Mouse (Mus musculus) heart, embryonic 13.5 days (tissue): Measurements from ENCODE around the gene Mark2. TPM values are rescaled to one million over a fixed set of nuclear protein-coding genes. Genes with fewer than 3 reads are reported as not detected.

ENCODE experiments used
- ATAC-seq: fragments of 200-750 bp; cut with Nextera tagmentation; 2 replicates; pipeline ENCODE4 v1.8.0; 2017; ENCODE audit warnings: moderate TSS enrichment; ENCODE audit not compliant: insufficient number of reproducible peaks, low FRiP score, low TSS enrichment; ENCODE audit errors: extremely low read depth
- H3K27ac ChIP-seq: fragments of 300-500 bp; sonication (generic); replicated peaks from 2 replicates; pipeline ENCODE4 v1.5.1; 2015; ENCODE audit warnings: moderate library complexity, mild to moderate bottlenecking, inconsistent platforms
- H3K27me3 ChIP-seq: fragments of 300-500 bp; sonication (generic); replicated peaks from 2 replicates; pipeline ENCODE4 v1.6.1; 2015; ENCODE audit warnings: mild to moderate bottlenecking, inconsistent platforms
- H3K36me3 ChIP-seq: fragments of 300-500 bp; sonication (generic); 2 replicates; pipeline ENCODE4 v1.6.1; 2015; ENCODE audit warnings: mild to moderate bottlenecking, inconsistent platforms
- H3K4me1 ChIP-seq: fragments of 300-500 bp; sonication (generic); 2 replicates; pipeline ENCODE4 v1.6.1; 2015; ENCODE audit warnings: inconsistent platforms
- H3K4me2 ChIP-seq: fragments of 300-500 bp; sonication (generic); 2 replicates; pipeline ENCODE4 v1.6.1; 2015; ENCODE audit warnings: inconsistent platforms, mild to moderate bottlenecking, moderate library complexity
- H3K4me3 ChIP-seq: fragments of 300-500 bp; sonication (generic); 2 replicates; pipeline ENCODE4 v1.5.1; 2015; ENCODE audit warnings: moderate library complexity, mild to moderate bottlenecking, inconsistent platforms
- H3K9ac ChIP-seq: fragments of 300-500 bp; sonication (generic); 2 replicates; pipeline ENCODE4 v1.6.1; 2015; ENCODE audit warnings: inconsistent platforms, mild to moderate bottlenecking, moderate library complexity
- H3K9me3 ChIP-seq: fragments of 300-500 bp; sonication (generic); 2 replicates; pipeline ENCODE4 v1.6.1; 2016; ENCODE audit warnings: inconsistent platforms
- WGBS: fragments of 180-500 bp; shearing (Covaris S2); methylation state at CpG from one replicate; pipeline ENCODE4 v1.1.7; 2015; ENCODE audit warnings: mixed read lengths; 5-methylcytosine and 5-hydroxymethylcytosine counted together
- polyA plus RNA-seq: library from polyadenylated mRNA; unstranded; fragments of >200 nt; fragmentation: Nextera tagmentation; extraction: Ambion mirVana; gene quantifications from 2 replicates; pipeline ENCODE4 v1.2.1, GENCODE M21; 2015

The Mark2 gene
- polyA plus RNA-seq, 1 experiment from 2014 or later = 27.3 TPM

DNA sequence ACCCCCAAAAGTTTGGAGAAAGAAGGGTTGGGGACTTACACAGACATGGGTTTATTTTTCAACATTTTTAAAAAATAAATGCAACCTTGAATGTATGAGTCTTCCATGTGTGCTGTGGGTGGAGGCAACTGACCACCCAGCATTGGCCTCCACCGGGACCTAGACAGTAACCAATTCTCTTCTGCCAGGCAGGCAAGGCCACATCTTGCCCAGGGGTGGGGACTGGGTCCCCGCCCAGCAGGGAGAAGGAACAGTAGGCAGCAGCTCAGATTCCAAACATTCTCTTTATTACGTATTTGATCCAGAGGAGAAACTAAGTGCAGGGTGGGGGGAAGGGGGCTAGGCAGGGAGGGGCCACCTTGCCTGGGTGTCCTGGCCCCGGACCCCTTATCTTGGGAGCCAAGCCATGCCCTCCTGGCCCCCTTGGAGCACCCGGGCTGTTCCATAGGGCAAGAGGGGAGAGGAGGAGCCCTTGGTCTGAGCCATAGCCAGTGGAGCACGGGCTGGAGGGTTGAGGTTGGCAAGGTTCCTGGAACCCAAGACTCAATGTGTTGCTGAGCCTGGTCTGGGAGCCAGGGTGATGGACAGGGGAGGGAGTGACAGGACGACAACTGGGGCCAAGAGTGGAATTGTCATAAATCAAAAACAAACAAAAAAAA is 66.4 kb downstream of the Mark2 start:
- H3K36me3 ChIP-seq = peaks cover 99% of the 10 kb centered on the region
- no peak for ATAC-seq
- no peaks in the 10 kb centered on the region for H3K27me3 ChIP-seq
- no peak overlapping the region for H3K4me2 ChIP-seq
- peak overlapping the region; percentile 62 for H3K27ac ChIP-seq
- 34% methylated on average over 7 of the region's 7 CpGs for WGBS
- peaks cover 37% of the 10 kb centered on the region for H3K4me1 ChIP-seq
- 0 out of 2 replicates have a peak, but pooled peaks cover 4% of the 10 kb centered on the region for H3K9me3 ChIP-seq
- no peak overlapping the region for H3K4me3 ChIP-seq
- peak overlapping the region; percentile 53; the same call in 1 of the 2 replicates for H3K9ac ChIP-seq

DNA sequence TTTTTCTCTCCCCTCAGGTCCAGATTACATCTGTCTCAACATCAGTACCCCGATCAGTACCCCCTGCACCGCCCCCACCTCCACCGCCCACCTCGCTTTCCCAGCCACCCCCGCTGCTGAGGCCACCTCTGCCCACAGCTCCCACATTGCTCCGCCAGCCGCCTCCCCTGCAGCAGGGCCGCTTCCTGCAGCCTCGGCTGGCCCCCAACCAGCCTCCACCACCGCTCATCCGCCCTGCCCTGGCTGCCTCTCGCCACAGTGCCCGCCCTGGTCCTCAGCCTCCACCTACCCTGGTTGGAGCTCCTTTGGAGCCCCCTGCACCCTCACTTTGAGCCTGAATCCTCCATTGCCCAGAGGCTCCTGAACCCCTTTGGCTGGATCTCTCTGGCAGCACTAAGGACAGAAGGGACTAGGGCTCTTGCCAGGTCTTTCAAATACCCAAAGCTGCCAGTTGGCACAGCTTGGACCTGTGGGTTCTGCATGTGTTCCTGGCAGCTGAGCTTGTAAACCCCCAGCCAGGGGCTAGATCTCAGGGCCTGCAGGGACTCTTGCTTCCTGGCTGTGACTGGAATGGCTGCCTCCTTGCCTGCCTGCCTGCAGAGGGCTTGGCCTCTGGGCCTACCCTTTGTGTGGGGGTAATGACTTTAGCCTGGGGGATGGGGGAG is 67.2 kb downstream of the Mark2 start:
- H3K9ac ChIP-seq = 0 out of 2 replicates have a peak overlapping the region, but pooled peaks have one; percentile 52

DNA sequence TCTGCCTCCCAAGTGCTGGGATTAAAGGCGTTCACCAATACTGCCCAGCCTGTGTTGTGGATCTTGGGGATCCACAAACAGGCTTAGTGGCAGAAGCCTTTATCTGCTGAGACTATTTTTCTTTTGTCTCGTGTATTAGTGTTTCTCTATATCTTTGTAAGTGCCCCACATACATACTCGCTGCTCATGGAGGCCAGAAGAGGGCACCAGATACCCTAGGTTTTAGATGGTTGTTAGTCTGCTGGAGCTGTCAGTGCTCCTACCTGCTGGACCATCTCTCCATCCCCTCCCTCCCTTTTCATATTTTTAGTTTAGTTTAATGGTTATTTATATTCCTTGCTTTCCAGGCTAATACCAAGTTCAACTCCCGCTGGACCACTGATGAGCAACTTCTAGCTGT is 68.2 kb downstream of the Mark2 start:
- Histone ChIP-seq H3K27ac (no peak overlapping the region), H3K27me3 (no peaks in the 10 kb centered on the region), H3K4me1 (peaks cover 41% of the 10 kb centered on the region), H3K4me2 (no peak overlapping the region), H3K4me3 (no peak overlapping the region), H3K9ac (no peak overlapping the region), H3K36me3 (peaks cover 85% of the 10 kb centered on the region), H3K9me3 (0 out of 2 replicates have a peak, but pooled peaks cover 4% of the 10 kb centered on the region)
- WGBS = 85% methylated on average over 4 of the region's 4 CpGs
- no peak for ATAC-seq

More for the DNA sequence above, 67.2 kb downstream of the Mark2 start:
- Histone ChIP-seq H3K4me1 (peaks cover 42% of the 10 kb centered on the region), H3K36me3 (peaks cover 95% of the 10 kb centered on the region), H3K4me3 (no peak overlapping the region), H3K9me3 (0 out of 2 replicates have a peak, but pooled peaks cover 4% of the 10 kb centered on the region), H3K27ac (peak overlapping the region; percentile 62), H3K4me2 (no peak overlapping the region), H3K27me3 (no peaks in the 10 kb centered on the region)
- 82% methylated on average over 13 of the region's 13 CpGs for WGBS
- no peak for ATAC-seq

DNA sequence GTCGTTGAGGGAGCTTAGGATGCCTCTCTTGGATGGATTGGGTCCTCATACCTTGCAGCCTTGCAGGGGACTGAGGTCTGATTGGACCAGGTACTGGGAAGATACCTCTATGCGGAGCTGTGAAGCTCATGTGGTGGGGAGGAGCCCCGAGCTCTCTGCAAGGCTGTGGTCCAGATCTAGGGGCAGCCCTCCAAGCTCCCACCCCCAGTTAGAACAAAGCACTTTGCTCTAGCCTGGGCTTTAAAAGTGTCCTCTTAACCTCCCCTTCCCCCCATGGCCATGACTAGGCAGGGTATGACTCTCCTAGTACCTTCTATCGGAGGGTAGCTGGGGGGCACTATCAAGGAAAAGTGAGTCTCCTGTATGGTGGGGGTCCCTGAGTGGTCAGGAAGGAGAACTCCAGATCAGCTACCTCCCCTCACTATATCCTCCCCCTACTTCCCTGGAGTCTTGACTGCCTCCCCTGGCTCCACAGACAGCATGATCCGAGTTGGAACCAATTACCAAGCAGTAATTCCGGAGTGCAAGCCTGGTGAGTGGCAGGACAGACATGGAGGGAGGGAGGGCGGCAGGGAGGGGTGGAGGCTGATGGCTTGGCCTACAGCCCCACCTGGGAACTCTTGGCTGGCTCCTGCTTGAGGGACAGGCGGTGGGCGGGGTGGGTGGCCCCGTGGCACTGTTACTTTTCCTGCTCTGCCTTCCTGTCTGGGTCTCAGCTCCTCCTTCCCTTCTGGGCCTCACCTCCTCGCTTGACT is 72.2 kb downstream of the Mark2 start:
- Histone ChIP-seq H3K4me2 (peak overlapping the region; percentile 88), H3K4me1 (peaks cover 51% of the 10 kb centered on the region), H3K27ac (peak overlapping the region; percentile 97), H3K4me3 (peak overlapping the region; percentile 82), H3K27me3 (no peaks in the 10 kb centered on the region), H3K9ac (peak overlapping the region; percentile 95), H3K36me3 (peaks cover 46% of the 10 kb centered on the region), H3K9me3 (0 out of 2 replicates have a peak, but pooled peaks cover 4% of the 10 kb centered on the region)
- no peak for ATAC-seq
- WGBS = 12% methylated on average over 11 of the region's 11 CpGs

DNA sequence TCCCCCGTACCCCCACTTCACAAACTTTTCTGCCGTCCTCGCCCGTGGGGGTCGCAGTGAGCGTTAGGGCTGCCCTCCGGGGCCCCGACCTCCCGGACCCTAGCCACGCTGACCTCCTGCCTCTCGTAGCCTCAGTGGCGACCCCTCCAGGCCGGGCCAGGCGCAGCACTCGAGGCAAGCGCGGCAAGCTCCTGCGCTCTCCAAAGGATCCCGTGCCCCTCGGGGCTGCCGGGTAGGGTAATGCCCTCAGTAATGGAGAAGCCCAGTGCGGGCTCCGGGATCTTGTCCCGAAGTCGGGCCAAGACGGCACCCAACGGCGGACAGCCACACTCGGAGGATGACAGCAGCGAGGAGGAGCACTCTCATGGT is 73.0 kb downstream of the Mark2 start:
- ATAC-seq = 0 out of 2 replicates have a peak, but pooled peaks have one; percentile 9
- Histone ChIP-seq H3K4me2 (peak overlapping the region; percentile 88), H3K9me3 (0 out of 2 replicates have a peak, but pooled peaks cover 4% of the 10 kb centered on the region), H3K36me3 (peaks cover 38% of the 10 kb centered on the region), H3K27me3 (no peaks in the 10 kb centered on the region), H3K4me1 (peaks cover 55% of the 10 kb centered on the region), H3K4me3 (peak overlapping the region; percentile 82), H3K27ac (peak overlapping the region; percentile 97), H3K9ac (peak overlapping the region; percentile 95)
- under 1% methylated on average over 30 of the region's 30 CpGs for WGBS

DNA sequence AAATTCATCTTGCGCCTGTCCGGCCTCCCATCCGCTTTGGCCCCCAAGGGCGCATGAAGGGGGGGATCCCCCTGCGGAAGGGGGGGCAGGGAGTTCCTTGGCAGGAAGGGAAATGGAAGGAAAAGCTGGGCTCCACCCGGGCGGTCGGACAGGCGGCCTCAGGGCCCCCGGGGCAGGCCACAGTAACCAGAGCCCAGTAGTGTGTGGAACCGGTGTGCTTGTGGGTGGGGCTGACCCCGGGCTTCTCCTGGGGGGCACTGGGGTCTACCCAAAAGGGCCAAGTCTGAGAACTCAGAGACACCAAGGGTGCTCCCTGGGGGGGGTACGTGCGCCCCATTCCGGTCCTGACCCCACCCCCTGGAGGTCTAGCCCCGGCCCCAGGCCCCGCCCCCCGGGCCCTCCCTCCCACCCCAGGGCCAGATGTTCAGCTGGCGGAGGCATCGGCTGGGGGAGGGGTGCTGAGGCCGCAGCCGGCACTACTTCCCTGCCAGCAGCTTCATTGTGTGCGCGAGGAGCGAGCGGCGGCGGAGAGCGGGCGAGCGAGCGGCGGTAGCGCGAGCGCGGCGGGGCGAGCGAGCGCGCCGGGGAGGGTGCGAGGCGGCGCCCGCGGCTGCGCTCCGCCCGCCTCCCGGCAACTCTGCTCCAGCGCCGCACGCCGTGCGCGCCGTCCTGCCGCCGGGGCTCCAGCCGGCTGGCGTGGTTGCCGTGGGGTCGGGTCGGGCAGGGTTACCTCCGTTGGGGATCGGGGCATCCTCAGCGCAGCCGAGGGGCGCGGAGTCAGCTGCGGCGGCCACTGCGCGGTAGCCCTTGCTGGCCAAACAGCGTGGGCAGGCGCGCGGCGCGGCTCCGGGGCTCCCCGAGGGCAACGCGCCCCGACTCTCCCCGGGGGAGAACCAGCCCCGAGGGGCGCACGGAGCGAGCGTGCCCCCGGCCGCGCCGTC is 73.6 kb downstream of the Mark2 start:
- H3K9me3 ChIP-seq = no peaks in the 10 kb centered on the region
- peaks cover 55% of the 10 kb centered on the region for H3K4me1 ChIP-seq
- H3K27ac ChIP-seq = peak overlapping the region; percentile 97
- peak overlapping the region; percentile 82 for H3K4me3 ChIP-seq
- H3K36me3 ChIP-seq = peaks cover 31% of the 10 kb centered on the region
- no peaks in the 10 kb centered on the region for H3K27me3 ChIP-seq
- peak overlapping the region; percentile 88 for H3K4me2 ChIP-seq
- under 1% methylated on average over 55 of the region's 97 CpGs for WGBS
- peak overlapping the region; percentile 95 for H3K9ac ChIP-seq
- peak; percentile 25; the same call in 1 of the 2 replicates for ATAC-seq

DNA sequence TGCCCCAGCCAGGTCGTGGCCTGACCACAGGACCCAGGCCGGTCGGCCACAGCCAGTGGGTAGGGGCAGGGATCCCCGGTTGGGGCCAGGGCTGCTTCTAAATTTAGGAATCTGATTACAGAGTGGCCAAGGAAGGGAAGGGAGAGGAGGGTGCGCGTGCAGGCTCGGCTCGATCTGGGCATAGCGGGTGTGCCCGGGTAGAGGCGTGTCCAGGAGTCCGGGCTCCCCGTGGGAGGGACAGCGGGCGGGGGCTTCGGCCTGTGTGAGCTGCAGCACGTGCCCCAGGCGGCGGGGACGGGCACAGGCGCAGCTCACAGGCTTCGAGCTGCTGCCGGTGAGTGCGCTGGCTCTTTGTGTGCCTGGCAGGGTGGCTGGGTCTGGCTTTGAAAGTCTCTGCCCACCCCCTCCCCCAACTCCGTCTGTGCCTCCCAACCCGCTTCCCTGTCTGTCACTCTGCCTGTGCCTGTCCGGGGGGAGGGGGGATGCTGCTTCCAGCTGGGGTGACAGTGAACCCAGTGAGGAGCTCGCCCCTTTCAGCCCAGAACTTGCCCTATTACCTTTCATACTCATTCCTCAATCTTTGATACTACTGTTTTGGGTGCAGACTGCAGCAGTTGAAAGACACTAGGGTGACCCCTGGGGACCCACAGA is 74.4 kb downstream of the Mark2 start, which contains the start of gene Rcor2:
TSS of gene Rcor2 (plus strand) at position 235 of the 651 bp plus-strand sequence.
- H3K36me3 ChIP-seq = peaks cover 23% of the 10 kb centered on the region
- H3K9ac ChIP-seq = peak within 1 kb of the TSS; percentile 95
- WGBS = 2% methylated on average over 28 of the region's 28 CpGs
- peak within 1 kb of the TSS; percentile 82 for H3K4me3 ChIP-seq
- no peaks in the 10 kb centered on the region for H3K27me3 ChIP-seq
- H3K27ac ChIP-seq = peak within 1 kb of the TSS; percentile 97
- ATAC-seq = peak; percentile 33; the same call in 1 of the 2 replicates
- peak within 1 kb of the TSS; percentile 88 for H3K4me2 ChIP-seq
- H3K4me1 ChIP-seq = peaks cover 55% of the 10 kb centered on the region
- H3K9me3 ChIP-seq = 0 out of 2 replicates have a peak, but pooled peaks cover 4% of the 10 kb centered on the region

DNA sequence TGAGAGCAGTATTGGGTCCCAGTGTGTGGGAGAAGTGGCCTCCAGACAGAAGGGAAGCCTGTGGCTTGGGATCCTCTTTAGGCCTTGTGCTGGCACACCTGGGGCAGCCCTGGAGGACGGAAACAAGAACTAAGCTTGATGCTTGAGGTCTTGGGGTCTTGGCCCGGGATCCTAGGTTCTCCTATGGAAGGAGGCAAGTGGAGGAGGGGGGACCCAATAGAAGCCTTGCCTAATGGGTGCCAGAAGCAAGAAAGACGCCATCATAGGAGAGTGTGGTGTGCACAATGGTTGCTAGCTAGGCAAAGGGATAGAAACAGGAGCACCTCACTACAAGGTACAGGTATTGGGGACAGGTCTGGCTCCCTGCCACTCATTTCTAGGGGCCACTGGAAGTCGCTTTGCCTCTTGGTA is 75.2 kb downstream of the Mark2 start:
- H3K27me3 ChIP-seq = no peaks in the 10 kb centered on the region
- no peak for ATAC-seq
- peaks cover 55% of the 10 kb centered on the region for H3K4me1 ChIP-seq
- peak overlapping the region; percentile 97 for H3K27ac ChIP-seq
- H3K9ac ChIP-seq = peak overlapping the region; percentile 95
- H3K36me3 ChIP-seq = peaks cover 15% of the 10 kb centered on the region
- H3K4me2 ChIP-seq = peak overlapping the region; percentile 88
- peaks cover 7% of the 10 kb centered on the region; the same call in 1 of the 2 replicates for H3K9me3 ChIP-seq
- no peak overlapping the region for H3K4me3 ChIP-seq
- WGBS = 59% methylated on average over 4 of the region's 4 CpGs

DNA sequence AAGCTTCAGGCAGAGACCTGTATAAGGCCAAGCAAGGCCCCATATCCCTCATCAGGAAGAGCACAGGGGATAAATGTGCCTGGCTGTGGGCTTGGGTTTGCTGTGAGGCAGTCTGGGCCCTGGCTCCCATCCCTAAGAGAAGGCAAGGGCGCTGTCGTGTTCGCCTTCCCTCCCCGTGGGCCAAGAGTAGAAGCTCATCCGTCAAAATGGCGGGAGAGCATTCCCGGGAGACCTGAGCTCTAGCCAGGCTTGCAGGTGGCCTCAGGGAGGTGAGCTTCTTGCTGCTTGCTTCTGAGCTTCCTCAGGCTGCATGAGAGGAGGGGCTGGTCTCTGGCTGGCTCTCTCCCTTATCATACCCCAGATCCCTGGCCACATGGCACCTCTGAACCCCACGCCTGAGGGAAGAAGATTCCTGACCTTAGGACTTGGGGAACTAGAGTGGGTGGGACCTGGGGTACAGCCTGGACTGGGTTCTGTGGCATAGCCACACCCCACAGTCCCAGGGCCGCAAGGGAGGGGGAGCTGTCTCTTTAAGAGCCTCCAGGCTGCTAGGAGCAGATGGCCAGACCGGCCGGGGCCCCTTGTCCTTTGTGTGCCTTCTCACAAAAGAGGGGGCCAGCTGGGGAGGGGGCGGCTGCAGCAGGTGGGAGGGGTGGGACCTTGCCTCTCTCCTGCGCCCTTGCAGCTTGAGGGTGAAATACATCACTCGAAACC is 76.0 kb downstream of the Mark2 start:
- Histone ChIP-seq H3K27ac (peak overlapping the region; percentile 97), H3K36me3 (peaks cover 7% of the 10 kb centered on the region), H3K9ac (peak overlapping the region; percentile 65), H3K4me3 (0 out of 2 replicates have a peak overlapping the region, but pooled peaks have one; percentile 8), H3K4me1 (peaks cover 55% of the 10 kb centered on the region), H3K27me3 (no peaks in the 10 kb centered on the region), H3K9me3 (peaks cover 7% of the 10 kb centered on the region; the same call in 1 of the 2 replicates), H3K4me2 (peak overlapping the region; percentile 32)
- ATAC-seq = no peak
- WGBS = 18% methylated on average over 14 of the region's 14 CpGs
